Comparison of ENCODE assay signal across 8 mouse cellular contexts in the genomic region with DNA sequence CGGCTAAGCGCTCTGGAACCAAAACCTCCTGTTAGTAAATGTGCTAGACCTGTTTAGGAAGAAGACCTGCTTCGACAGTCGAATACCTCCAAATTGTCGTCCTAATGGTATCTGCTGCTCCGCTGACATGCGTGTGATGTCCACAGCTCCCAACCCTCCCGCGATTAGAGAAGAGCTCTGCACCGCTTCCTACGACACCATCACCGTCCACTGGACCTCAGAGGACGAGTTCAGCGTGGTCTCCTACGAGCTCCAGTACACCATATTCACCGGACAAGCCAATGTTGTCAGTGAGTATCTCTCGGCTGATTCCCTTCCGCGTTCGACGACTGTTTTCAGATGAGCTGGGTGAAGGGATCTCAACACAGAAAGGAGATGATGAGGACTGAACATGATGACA. TPM values are rescaled to one million over a fixed set of nuclear protein-coding genes. Genes with fewer than 3 reads are reported as not detected.
DNase-seq lines count a peak whose midpoint lies in the region; ATAC-seq and TF ChIP-seq lines count a peak whose summit lies in the region.
"Not testable (repeated sequence)": the region's sequence is repeated elsewhere in the genome, so short reads cannot be mapped to it uniquely, and the experiment has no call there.

No protein-coding gene starts in this region.

- not testable (repeated sequence) for ATAC-seq in embryonic facial prominence, embryonic 11.5 days (replicated peaks; ENCODE audit: insufficient number of reproducible peaks, low FRiP score, low TSS enrichment, low read depth); liver, embryonic 11.5 days (replicated peaks; ENCODE audit: low FRiP score)

- peak overlapping the region; percentile 5 for H3K4me3 ChIP-seq in E14TG2a.4 (replicated peaks; ENCODE audit: low read length)
- H3K4me3 ChIP-seq in embryonic facial prominence, embryonic 11.5 days (ENCODE audit: low read depth, low read length); heart, embryonic 10.5 days; liver, embryonic 11.5 days (ENCODE audit: low read depth, low read length): not testable (repeated sequence)

- H3K27me3 ChIP-seq in E14TG2a.4 (ENCODE audit: insufficient read depth, low read length), result peaks cover 21% of the 10 kb centered on the region
- H3K27me3 ChIP-seq in embryonic facial prominence, embryonic 11.5 days (ENCODE audit: control insufficient read depth, insufficient read depth, low read length); heart, embryonic 10.5 days (ENCODE audit: insufficient read depth, poor library complexity, severe bottlenecking); liver, embryonic 11.5 days (replicated peaks; ENCODE audit: control insufficient read depth, insufficient read depth, low read length): not testable (repeated sequence)

- H3K36me3 ChIP-seq in E14TG2a.4 (ENCODE audit: insufficient read depth, low read length), result peaks cover 86% of the 10 kb centered on the region
- peaks cover 35% of the 10 kb centered on the region for H3K36me3 ChIP-seq in embryonic facial prominence, embryonic 11.5 days (replicated peaks; ENCODE audit: control insufficient read depth, insufficient read depth, low read depth, low read length)
- peaks cover 76% of the 10 kb centered on the region for H3K36me3 ChIP-seq in heart, embryonic 10.5 days
- peaks cover 66% of the 10 kb centered on the region for H3K36me3 ChIP-seq in liver, embryonic 11.5 days (ENCODE audit: control insufficient read depth, insufficient read depth, low read length)

- H3K4me1 ChIP-seq in E14TG2a.4 (replicated peaks; ENCODE audit: low read depth, low read length), result peaks cover 41% of the 10 kb centered on the region
- H3K4me1 ChIP-seq in embryonic facial prominence, embryonic 11.5 days (ENCODE audit: control insufficient read depth, insufficient read depth, low read length); heart, embryonic 10.5 days; liver, embryonic 11.5 days (replicated peaks; ENCODE audit: control insufficient read depth, insufficient read depth, low read length): not testable (repeated sequence)

- H3K9me3 ChIP-seq in E14TG2a.4 (ENCODE audit: low read length), result peaks cover 85% of the 10 kb centered on the region
- H3K9me3 ChIP-seq in embryonic facial prominence, embryonic 11.5 days (replicated peaks; ENCODE audit: control insufficient read depth, low read length), result peaks cover 24% of the 10 kb centered on the region
- peaks cover 79% of the 10 kb centered on the region for H3K9me3 ChIP-seq in heart, embryonic 10.5 days
- H3K9me3 ChIP-seq in liver, embryonic 11.5 days (ENCODE audit: control insufficient read depth, low read length), result peaks cover 64% of the 10 kb centered on the region

- TF ChIP-seq CTCF in E14TG2a.4 (conservative IDR thresholded peaks at IDR 0.05; ENCODE audit: low read length), result not testable (repeated sequence)

- 91% methylated on average over 21 of the region's 21 CpGs for WGBS in embryonic facial prominence, embryonic 11.5 days
- WGBS in heart, embryonic 10.5 days, result 90% methylated on average over 21 of the region's 21 CpGs
- WGBS in liver, embryonic 11.5 days, result 91% methylated on average over 21 of the region's 21 CpGs

- not testable (repeated sequence) for H3K27ac ChIP-seq in embryonic facial prominence, embryonic 11.5 days (replicated peaks; ENCODE audit: low read depth, low read length); heart, embryonic 10.5 days; liver, embryonic 11.5 days (ENCODE audit: low read depth, low read length)

- H3K4me2 ChIP-seq in embryonic facial prominence, embryonic 11.5 days (ENCODE audit: low read depth, low read length); liver, embryonic 11.5 days: not testable (repeated sequence)

- H3K9ac ChIP-seq in embryonic facial prominence, embryonic 11.5 days (replicated peaks; ENCODE audit: low read length); liver, embryonic 11.5 days (ENCODE audit: low read depth, low read length): not testable (repeated sequence)

- DNase-seq in c-Kit-negative CD71-positive TER-119-positive erythroid progenitor cells, embryonic 14.5 days (ENCODE audit: low read depth, low spot score), result peak; percentile 25
- peak; percentile 6 for DNase-seq in embryonic facial prominence, embryonic 11.5 days (ENCODE audit: low spot score)
- DNase-seq in heart, embryonic 10.5 days (ENCODE audit: low spot score), result peak; percentile 77
- peak; percentile 64 for DNase-seq in layer of hippocampus, adult 11-12 months (ENCODE audit: low spot score)
- DNase-seq in liver, embryonic 11.5 days (ENCODE audit: low spot score), result peak; percentile 56
- peak; percentile 60 for DNase-seq in ovary, adult 18-20 months (ENCODE audit: low spot score)
- peak; percentile 12 for DNase-seq in thymus, postnatal 0 days (ENCODE audit: low spot score)

RNA-seq across cellular contexts. Expression of a gene that starts 24.6 kb away (rescaled TPM):
- polyA plus RNA-seq in embryonic facial prominence, embryonic 11.5 days (2014; fragmentation: Nextera tagmentation; extraction: Ambion mirVana), result 154 and 162 TPM in 2 replicates
- polyA plus RNA-seq in heart, embryonic 10.5 days (2016; fragmentation: Nextera tagmentation; extraction: Ambion mirVana), result 121 and 172 TPM in 2 replicates
- polyA plus RNA-seq in liver, embryonic 11.5 days (2014; fragmentation: Nextera tagmentation; extraction: Ambion mirVana), result 217 and 306 TPM in 2 replicates
- polyA plus RNA-seq in thymus, postnatal 0 days (2015; fragmentation: Nextera tagmentation; extraction: Ambion mirVana), result 166 and 243 TPM in 2 replicates

Comparison
In these comparisons a context has a peak if more than half of its experiments do, and no peak if none do; other contexts are left out.
1. DNase-seq: peak in every context shown above with its lines; median percentile 77 in heart, embryonic 10.5 days; 64 in layer of hippocampus, adult 11-12 months; 60 in ovary, adult 18-20 months; 56 in liver, embryonic 11.5 days; 25 in c-Kit-negative CD71-positive TER-119-positive erythroid progenitor cells, embryonic 14.5 days; 12 in thymus, postnatal 0 days; 6 in embryonic facial prominence, embryonic 11.5 days.